Mouse (Mus musculus) liver, embryonic 14.5 days (tissue): ENCODE data around the gene Ubxn10. TPM values are rescaled to one million over a fixed set of nuclear protein-coding genes. Genes with fewer than 3 reads are reported as not detected.
A peak's percentile ranks its signal among the peaks of the same experiment; 100 is the strongest.

Experiments used
- ATAC-seq: fragments of 200-750 bp; cut with Nextera tagmentation; 2 replicates; pipeline ENCODE4 v1.8.0; 2017; ENCODE audit warnings: moderate number of reproducible peaks, mild to moderate bottlenecking, moderate library complexity; ENCODE audit not compliant: insufficient read depth
- DNase-seq, 3 experiments: peaks; one replicate each; pipeline ENCODE4 v3.0.0-alpha.2; 2012 to 2013; ENCODE audit warnings: low read depth in 3 of 3, low spot score in 3 of 3
- H3K27ac ChIP-seq: fragments of 300-500 bp; sonication (generic); 2 replicates; pipeline ENCODE4 v1.5.1; 2014; ENCODE audit warnings: moderate library complexity, mild to moderate bottlenecking, control low read depth, inconsistent platforms
- H3K27me3 ChIP-seq: fragments of 300-500 bp; sonication (generic); 2 replicates; pipeline ENCODE4 v1.6.1; 2014; ENCODE audit warnings: mild to moderate bottlenecking, low read length, moderate library complexity; ENCODE audit not compliant: control insufficient read depth, insufficient read depth
- H3K36me3 ChIP-seq: fragments of 300-500 bp; sonication (generic); replicated peaks from 2 replicates; pipeline ENCODE4 v1.6.1; 2014; ENCODE audit warnings: low read depth; ENCODE audit not compliant: control insufficient read depth, insufficient read depth
- H3K4me1 ChIP-seq, 2 experiments: fragments of 200-500 bp in 1 of 2; fragments of 300-500 bp in 1 of 2; sonication (generic) in 1 of 2; replicated peaks; 2 replicates each; pipeline ENCODE4 v1.6.1; 2012 to 2014; ENCODE audit warnings: antibody characterized with exemption in 1 of 2, inconsistent platforms in 1 of 2, low read length in 1 of 2; ENCODE audit not compliant: control insufficient read depth in 2 of 2, insufficient read depth in 2 of 2
- H3K4me2 ChIP-seq: fragments of 300-500 bp; sonication (generic); 2 replicates; pipeline ENCODE4 v1.6.1; 2014; ENCODE audit warnings: low read depth, mild to moderate bottlenecking, control low read depth, moderate library complexity
- H3K4me3 ChIP-seq, 2 experiments: fragments of 200-500 bp in 1 of 2; fragments of 300-500 bp in 1 of 2; sonication (generic) in 1 of 2; 2 replicates each; pipeline ENCODE4 v1.5.1; 2012 to 2014; ENCODE audit warnings: low read depth in 2 of 2, low read length in 2 of 2, mild to moderate bottlenecking in 2 of 2, control low read depth in 1 of 2, inconsistent platforms in 1 of 2, moderate library complexity in 1 of 2; ENCODE audit not compliant: insufficient read depth in 1 of 2
- H3K9ac ChIP-seq: fragments of 300-500 bp; sonication (generic); replicated peaks from 2 replicates; pipeline ENCODE4 v1.6.1; 2014; ENCODE audit warnings: mild to moderate bottlenecking, control low read depth, moderate library complexity
- H3K9me3 ChIP-seq: fragments of 300-500 bp; sonication (generic); 2 replicates; pipeline ENCODE4 v1.6.1; 2016; ENCODE audit warnings: low read length, mixed read lengths; ENCODE audit not compliant: control insufficient read depth
- CTCF ChIP-seq: IDR thresholded peaks from 2 replicates; pipeline ENCODE4 v1.5.1; 2016; ENCODE audit warnings: antibody characterized with exemption, low read depth, control low read depth
- EP300 ChIP-seq: IDR thresholded peaks from 2 replicates; pipeline ENCODE4 v1.6.1; 2016; ENCODE audit warnings: antibody characterized with exemption, low read depth
- WGBS: fragments of 180-500 bp; shearing (Covaris S2); extraction: QIAGEN DNeasy Blood & Tissue Kit; methylation state at CpG from one replicate; pipeline ENCODE4 v1.1.7; 2014; ENCODE audit not compliant: insufficient replicate concordance; 5-methylcytosine and 5-hydroxymethylcytosine counted together
- polyA plus RNA-seq, 2 experiments: library from polyadenylated mRNA; depleted of rRNA in 1 of 2; stranded (reverse) in 1 of 2; unstranded in 1 of 2; fragments of >200 nt; fragmentation: Nextera tagmentation in 1 of 2; extraction: Ambion mirVana in 1 of 2; gene quantifications; 2 replicates each; pipeline versions ENCODE4 v1.2.1 to v1.2.3; 2012 to 2014

Gene Ubxn10
- polyA plus RNA-seq, 2 experiments: 0.06 to 0.09 TPM

DNA sequence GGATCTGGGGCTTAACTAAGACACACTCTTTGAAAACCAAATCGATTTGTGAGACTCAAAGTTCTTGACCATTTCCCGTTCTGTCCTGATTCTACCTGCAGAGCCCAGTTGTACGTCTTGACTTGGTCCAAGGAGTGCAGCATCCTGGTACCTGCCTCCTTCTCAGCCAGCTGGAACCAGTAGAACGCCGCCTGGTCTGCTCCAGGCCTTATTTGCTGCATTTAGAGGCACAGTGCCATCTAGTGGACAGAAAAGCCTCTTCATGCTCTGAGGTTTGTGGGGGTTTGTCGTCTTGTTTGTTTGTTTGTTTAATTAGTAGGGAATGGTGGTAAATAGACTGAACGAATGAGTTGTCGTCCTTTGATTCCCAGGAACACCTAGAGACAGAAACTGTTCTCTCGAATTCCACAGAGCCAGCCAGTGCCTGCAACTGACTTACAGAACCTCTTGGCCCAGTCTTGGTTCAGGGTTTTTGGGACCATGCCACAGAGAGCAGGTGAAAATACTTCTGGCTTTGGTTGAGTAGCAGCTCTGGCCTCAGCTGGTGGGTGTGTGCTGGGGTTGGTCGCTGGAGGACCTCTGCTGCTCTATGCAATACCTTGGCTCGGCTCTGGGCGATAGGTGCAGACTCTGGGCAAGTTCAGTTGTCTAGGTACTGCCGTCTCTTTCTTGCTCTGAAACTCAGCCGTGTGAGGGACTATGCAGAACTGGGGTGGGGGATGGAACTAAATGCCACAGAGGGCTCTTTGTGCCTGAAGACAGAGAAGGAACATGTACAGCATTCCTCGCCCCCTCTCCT lies 36.6 kb downstream of the Ubxn10 start:
- whole genome bisulfite sequencing: 19% methylated on average over 15 of the region's 15 CpGs
- no peak for DNase-seq

DNA sequence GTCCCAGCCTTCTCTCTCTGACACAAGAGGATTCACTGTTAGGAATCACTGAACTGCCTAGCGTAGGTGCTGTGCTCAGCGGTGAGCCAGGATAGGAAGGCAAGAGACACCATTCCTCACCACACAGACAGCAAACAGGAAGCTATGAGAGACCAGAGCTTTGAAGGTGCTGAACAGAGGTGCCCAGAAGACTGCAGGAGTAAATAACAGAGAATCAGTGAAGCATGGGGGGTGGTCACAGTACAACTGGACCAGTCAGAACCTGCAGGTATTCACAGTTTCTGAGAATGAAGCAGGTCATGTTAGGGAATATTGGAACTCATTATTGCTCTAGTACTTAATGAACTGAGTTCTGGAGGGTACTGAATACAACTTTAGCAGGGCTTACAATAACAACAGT lies 38.7 kb downstream of the Ubxn10 start:
- TF ChIP-seq EP300: no peak
- no peaks in the 10 kb centered on the region for H3K9me3 ChIP-seq
- no peak overlapping the region for H3K27ac ChIP-seq
- ATAC-seq (no peak), DNase-seq (no peak)
- H3K4me2 ChIP-seq: no peak overlapping the region
- H3K36me3 ChIP-seq: no peaks in the 10 kb centered on the region
- no peaks in the 10 kb centered on the region for H3K4me1 ChIP-seq
- no peak overlapping the region for H3K9ac ChIP-seq
- whole genome bisulfite sequencing: 62% methylated on average over 2 of the region's 2 CpGs
- H3K4me3 ChIP-seq: no peak overlapping the region
- H3K27me3 ChIP-seq: no peaks in the 10 kb centered on the region; the same call in 1 of the 2 replicates

More for the DNA sequence above, 36.6 kb downstream of the Ubxn10 start:
- H3K9me3 ChIP-seq: no peaks in the 10 kb centered on the region
- no peak overlapping the region for H3K9ac ChIP-seq
- ATAC-seq: no peak
- no peaks in the 10 kb centered on the region for H3K36me3 ChIP-seq
- no peaks in the 10 kb centered on the region for H3K27me3 ChIP-seq
- H3K4me1 ChIP-seq: no peaks in the 10 kb centered on the region
- H3K27ac ChIP-seq: no peak overlapping the region
- no peak overlapping the region for H3K4me2 ChIP-seq
- H3K4me3 ChIP-seq: no peak overlapping the region
- peak; percentile 79 for TF ChIP-seq CTCF
- no peak for TF ChIP-seq EP300

DNA sequence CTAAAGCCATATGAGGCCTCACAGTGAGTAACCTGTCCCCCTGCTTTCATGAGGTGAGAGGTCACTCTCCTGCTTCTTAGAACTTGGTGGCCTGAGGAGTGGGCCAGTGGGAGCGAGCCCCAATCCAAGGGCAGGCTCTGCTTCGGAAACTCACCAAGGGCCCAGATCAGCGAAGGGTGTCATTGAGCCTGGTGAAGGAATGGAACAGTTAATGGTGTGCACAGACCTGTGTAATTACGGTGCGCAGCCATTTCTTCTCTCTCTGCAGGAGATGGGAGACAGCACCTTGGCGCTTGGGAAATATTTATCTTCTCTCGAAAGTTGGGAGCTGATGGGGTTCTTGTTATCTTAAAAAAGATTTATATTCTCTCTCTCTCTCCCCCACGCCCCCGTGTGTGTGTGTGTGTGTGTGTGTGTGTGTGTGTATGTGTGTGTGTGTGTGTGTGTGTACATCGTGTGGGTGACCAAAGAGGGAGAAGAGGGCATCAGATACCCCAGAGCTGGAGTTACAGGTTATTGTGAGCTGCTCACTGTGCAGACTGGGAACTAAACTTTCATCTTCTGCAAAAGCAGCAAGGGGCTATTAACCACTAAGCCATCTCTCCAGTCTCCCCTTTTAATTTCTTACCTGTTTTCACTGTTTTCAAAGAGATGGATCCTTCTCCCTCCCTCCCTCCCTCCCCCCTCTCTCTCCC lies 39.7 kb downstream of the Ubxn10 start:
- DNase-seq (no peak), ATAC-seq (no peak)
- Histone ChIP-seq H3K27ac (no peak overlapping the region), H3K4me2 (no peak overlapping the region), H3K4me3 (no peak overlapping the region), H3K27me3 (no peaks in the 10 kb centered on the region; the same call in 1 of the 2 replicates), H3K9me3 (no peaks in the 10 kb centered on the region), H3K9ac (no peak overlapping the region), H3K36me3 (no peaks in the 10 kb centered on the region), H3K4me1 (no peaks in the 10 kb centered on the region)
- 45% methylated on average over 10 of the region's 10 CpGs for WGBS
- TF ChIP-seq EP300 (no peak), CTCF (no peak)

GRCm38 (mm10) chr4:138696720-138697119 lies 40.2 kb downstream of the Ubxn10 start:
- 34% methylated on average over 7 of the region's 7 CpGs for WGBS
- no peaks in the 10 kb centered on the region for H3K4me1 ChIP-seq

GRCm38 (mm10) chr4:138693043-138693692 lies 43.8 kb downstream of the Ubxn10 start:
- Histone ChIP-seq H3K9ac (no peak overlapping the region), H3K4me1 (no peaks in the 10 kb centered on the region), H3K4me2 (no peak overlapping the region), H3K27me3 (no peaks in the 10 kb centered on the region; the same call in 1 of the 2 replicates), H3K27ac (no peak overlapping the region), H3K4me3 (no peak overlapping the region), H3K9me3 (no peaks in the 10 kb centered on the region), H3K36me3 (no peaks in the 10 kb centered on the region)
- ATAC-seq (no peak), DNase-seq (no peak)
- TF ChIP-seq EP300: no peak
- TF ChIP-seq CTCF: no peak
- WGBS: 60% methylated on average over 12 of the region's 12 CpGs

More at GRCm38 (mm10) chr4:138696720-138697119, 40.2 kb downstream of the Ubxn10 start:
- no peak for TF ChIP-seq EP300
- no peak for TF ChIP-seq CTCF
- Histone ChIP-seq H3K9me3 (no peaks in the 10 kb centered on the region), H3K4me2 (no peak overlapping the region), H3K36me3 (no peaks in the 10 kb centered on the region), H3K27ac (no peak overlapping the region), H3K4me3 (no peak overlapping the region), H3K9ac (no peak overlapping the region), H3K27me3 (no peaks in the 10 kb centered on the region; the same call in 1 of the 2 replicates)
- ATAC-seq: no peak
- no peak for DNase-seq
